Mouse (Mus musculus) heart, postnatal 14 days (tissue): ENCODE results near the gene Gtf2i. TPM values are rescaled to one million over a fixed set of nuclear protein-coding genes. Genes with fewer than 3 reads are reported as not detected.

Experiments used
- DNase-seq, 2 experiments: peaks; one replicate each; pipeline ENCODE4 v3.0.0; 2021 to 2022
- intact Hi-C: fragments of 180-260 bp; cut with DNase I; formaldehyde crosslinking; loops from one replicate; pipeline ENCODE4 v1.15.1; 2025
- total RNA-seq, 2 experiments: library from RNA; stranded (reverse); gene quantifications; 2 replicates each; pipeline ENCODE4 v1.2.3; 2021

The Gtf2i gene
- total RNA-seq, 2 experiments from 2014 or later = 188 to 204 TPM

DNA sequence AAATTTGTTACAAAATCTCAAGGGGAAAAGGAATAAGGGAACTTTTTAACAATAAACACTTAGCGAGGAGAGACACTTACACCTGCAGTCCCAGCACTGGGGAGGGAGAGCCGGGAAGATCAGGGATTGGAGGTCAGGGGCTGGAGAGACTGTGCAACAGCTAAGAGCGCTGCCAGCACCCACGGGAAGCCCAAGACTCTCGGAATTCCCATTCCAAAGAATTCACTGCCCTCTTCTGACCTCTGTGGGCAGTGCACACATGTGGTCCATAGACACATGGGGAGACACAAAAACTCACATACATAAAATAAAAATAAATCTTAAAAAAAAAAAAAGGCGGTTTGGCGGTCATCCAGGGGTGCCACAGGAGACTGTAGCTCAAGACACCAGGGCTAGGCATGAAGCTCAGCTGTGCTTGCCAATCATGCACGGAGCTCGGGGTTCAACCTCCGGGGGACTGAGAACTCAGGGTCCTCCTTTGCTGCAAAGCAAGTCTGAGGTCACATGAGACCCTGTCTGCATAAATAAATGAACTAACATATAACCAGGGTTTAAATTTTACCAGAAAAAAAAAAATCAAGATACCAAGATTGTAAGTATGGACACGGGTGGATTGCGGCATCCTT, 24.5 kb downstream of the Gtf2i start:
- DNase-seq = no peak
- intact Hi-C loops = no loop called here

DNA sequence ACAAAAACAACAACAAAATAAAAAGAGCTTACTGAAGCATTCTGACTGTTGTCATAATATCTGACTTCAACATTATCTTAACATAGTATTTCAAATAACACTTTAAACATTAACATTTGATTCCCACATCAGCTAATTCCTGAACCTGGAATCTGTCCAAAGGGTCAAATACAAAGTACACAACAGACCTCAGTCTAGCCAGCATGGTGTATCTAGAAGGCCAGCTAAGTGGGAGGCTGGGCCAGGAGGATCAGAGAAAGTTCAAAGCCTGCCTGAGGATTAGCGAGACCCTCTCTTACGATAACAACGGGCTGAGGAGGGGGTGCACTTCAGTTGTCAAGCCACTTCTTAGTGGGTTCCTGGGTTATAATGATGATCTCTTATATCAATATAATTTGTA, 26.5 kb downstream of the Gtf2i start:
- intact Hi-C loops = no loop called here
- DNase-seq = no peak

DNA sequence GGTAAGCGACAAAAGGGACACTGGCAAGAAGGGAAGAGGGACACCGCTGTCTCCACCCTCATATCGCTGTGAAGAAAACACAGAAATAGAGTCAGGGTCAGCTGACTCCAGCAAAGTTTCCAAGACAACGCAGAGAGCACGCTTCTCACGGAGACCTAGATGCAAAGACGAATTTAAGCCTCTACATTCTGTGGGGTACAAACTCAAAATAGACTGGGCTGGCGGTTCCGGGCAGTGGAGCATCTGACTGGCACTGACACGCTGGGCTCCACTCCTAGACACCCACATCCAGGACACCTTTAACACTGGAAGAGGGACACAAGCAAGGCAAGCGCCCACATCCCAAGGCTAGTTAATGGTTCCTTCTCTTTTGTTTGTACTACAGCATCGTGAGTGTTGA, 29.6 kb downstream of the Gtf2i start:
- DNase-seq = no peak
- intact Hi-C loops = no loop called here

DNA sequence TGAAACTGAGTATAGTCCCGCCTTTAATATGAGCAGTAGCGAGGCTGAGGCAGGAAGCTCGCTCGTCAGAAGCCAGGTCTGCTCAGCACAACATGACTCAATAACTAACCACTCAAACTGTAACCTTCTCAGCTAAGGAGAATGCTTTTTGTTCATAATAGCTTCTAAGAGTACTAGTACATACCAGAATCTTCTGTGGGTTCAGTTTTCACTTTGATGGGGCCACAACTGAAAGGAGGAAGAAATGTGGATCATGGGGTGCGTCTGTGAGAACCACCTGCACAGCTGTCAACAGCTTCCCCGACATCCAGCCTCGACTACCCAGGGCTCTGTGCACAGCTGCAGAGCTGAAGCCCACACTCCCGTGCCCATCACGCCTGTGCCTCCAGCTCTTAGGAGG, 32.0 kb downstream of the Gtf2i start:
- no peak for DNase-seq
- intact Hi-C loops = no loop called here

DNA sequence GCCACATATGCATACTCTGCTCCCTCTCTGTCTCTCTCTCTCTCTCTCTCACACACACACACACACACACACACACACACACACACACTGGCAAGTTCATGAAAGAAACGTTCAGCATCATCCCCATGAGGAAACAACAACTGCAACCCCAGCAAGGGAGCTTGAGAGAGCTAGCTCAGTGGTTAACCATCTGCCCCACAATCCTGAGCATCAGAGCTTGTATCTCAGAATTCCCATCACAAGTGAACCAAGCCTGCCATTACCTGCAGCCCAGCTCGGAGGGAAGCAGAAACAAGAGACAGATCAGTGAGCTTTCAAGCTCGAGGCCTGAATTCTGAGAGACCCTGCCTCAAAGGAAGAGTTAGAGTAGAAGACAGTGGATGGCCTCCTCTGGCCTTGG, 32.5 kb downstream of the Gtf2i start:
- no peak for DNase-seq
- intact Hi-C loops = no loop called here

DNA sequence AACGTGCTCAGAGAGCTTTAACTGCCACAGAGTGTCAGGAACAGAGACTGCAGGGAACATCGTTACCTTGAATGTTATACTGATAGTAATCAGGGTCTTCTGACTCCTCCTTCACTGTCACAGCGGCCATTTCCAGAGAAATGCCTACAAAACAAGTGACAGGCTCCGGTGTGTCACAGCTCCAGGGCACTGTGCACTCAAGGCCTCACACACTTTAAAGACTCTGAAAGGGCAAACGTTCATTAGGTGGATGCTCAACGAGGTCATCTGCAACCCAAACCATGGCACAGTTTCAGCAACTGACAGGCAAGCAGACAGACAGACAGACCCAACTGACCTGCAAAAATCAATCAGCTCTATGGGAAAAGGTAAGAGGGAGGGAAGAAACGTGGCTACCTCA, 35.2 kb downstream of the Gtf2i start:
- intact Hi-C loops = loop anchor here (5.0 kb wide), 1 partner anchor 33 kb away; the partner anchor contains the start of gene Gtf2i
- no peak for DNase-seq

DNA sequence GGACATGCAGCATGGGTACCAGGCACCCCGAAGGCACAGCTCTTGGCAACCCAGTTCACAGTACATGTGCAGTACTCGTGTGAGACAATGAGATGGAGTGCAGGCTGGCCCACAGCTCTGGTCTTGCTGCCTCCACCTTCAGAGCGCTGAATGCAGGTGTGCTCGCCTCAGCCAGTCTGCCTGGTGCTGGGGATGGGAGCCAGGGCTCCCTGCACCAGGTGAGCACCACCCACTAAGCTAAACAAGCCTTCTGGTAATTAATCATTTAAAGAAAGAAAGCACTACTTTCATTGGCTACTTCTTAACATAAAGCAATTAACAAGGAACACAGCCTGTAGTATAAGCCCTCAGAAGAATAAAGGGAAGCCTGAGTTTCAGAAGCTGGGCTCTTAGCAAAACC, 37.5 kb downstream of the Gtf2i start:
- intact Hi-C loops = loop anchor here (5.0 kb wide), 1 partner anchor 35 kb away; the partner anchor contains the start of gene Gtf2i
- DNase-seq = no peak

DNA sequence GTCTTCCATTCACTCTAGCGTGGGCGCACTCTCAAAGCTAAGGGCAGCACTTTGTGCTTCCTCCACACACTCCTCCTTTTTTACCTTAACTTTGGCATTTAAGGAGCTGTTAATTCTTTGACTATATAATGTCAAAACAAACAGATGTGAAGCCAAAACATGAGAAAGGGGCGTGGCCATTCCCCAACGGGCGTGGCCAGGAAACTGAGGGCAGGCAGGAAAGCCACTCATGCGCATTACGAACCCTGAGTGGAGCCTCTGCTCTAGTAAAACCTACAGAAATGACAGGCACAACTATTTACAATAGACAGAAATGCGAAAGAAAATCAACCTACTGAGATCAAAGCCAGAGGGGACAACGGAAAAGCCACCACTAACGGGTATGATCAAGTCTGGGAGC, 39.0 kb downstream of the Gtf2i start:
- intact Hi-C loops = loop anchor here (5.0 kb wide), 1 partner anchor 37 kb away; the partner anchor contains the start of gene Gtf2i
- no peak for DNase-seq

DNA sequence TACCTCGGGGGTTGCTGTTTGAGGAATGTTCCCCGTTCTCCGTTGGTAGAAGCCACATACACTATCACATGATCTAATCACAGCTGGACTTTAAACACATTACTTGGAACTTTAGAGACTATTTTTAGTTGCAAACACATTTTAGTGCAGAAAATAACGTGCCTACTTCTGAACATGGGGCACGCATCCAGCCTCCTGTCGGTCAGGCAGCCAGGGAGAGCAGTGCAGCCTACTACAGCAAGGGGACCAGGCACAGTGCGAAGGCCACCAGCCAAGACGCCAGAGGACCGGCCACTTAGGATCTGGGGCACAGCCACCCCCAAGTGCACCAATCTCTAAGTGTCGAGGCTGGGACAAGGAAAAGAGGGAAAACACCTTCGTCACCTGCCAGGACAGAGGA, 39.5 kb downstream of the Gtf2i start:
- DNase-seq = peak; percentile 26 to 35
- intact Hi-C loops = loop anchor here (5.0 kb wide), 1 partner anchor 37 kb away; the partner anchor contains the start of gene Gtf2i

DNA sequence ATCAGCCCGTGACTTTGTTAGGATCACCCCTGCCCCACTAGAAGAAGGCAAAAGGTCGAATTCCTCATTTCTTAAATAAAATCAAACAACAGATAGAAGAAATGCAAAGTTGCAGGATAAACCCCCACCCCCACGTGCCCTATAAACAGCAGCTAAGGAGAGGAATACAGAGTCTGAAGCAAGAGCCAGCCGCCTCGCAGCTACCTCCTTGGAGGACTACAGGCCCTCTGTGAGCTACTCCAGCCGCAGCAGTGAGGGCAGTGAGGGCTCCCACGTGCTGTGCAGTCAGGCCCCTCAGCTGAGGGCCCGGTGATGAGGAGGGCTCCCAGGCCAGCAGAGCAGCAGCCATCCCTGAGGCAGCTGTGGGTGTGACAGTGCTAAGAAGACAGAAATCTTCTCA, 40.8 kb downstream of the Gtf2i start:
- intact Hi-C loops = loop anchor here (5.0 kb wide), 1 partner anchor 69 kb away; no protein-coding TSS in a partner anchor
- DNase-seq = no peak

DNA sequence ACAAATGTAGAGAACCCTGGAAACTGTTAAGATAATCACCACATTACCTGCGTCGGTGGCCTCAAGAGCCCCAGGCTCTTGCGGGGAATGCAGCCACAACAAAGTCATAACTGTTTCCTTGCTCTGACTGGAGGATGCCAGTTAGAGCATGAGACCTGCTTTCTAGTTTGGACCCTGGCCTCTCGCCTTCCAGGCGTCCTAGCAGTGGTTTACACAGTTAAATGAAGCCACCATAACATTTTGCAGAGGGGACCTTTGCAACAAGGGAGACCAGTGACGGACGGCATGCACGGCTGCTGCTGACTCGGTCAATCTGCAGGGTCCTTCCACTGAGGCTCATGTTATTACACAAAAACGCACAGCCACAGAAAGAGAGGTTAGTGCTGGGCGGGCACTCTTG, 41.8 kb downstream of the Gtf2i start:
- intact Hi-C loops = loop anchor here (5.0 kb wide), 1 partner anchor 70 kb away; no protein-coding TSS in a partner anchor
- DNase-seq = no peak

DNA sequence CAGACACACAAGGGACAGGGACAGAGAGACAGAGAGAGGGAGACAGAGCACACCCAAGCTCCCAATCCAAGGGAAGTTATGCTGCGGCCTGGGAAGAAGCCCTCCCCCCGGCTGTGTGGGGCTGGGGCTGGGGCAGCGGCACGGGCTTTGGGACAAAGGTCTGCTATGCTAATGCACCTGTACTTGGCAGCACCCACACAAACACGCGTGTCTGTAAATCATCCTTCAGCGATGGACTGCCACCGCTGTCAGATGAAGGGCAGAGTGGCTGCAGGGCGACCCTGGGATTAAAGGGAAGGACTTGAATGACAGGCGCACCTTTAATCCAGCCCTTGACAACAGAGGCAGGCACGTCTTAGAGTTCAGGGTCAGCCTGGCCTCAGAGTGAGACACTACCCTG, 43.1 kb downstream of the Gtf2i start:
- no peak for DNase-seq
- intact Hi-C loops = loop anchor here (5.0 kb wide), 1 partner anchor 71 kb away; no protein-coding TSS in a partner anchor

DNA sequence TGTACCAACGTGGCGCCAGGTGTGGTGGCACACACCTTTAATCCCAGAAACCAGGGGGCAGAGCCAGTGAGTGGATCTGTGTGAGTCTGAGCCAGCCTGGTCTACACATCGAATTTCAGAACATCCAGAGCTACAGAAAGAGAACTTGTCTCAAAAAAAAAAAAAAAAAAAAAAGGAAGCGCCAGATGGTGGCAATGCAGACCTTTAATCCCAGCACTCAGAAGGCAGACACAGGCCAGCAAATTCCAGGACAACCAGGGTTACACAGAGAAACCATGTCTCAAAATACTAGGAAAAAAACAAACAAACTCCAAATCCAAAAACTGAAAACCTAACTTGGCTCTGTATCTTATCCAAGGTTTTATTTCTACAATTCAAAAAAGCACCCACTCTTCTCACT, 44.0 kb downstream of the Gtf2i start:
- no peak for DNase-seq
- intact Hi-C loops = loop anchor here (5.0 kb wide), 1 partner anchor 72 kb away; no protein-coding TSS in a partner anchor

DNA sequence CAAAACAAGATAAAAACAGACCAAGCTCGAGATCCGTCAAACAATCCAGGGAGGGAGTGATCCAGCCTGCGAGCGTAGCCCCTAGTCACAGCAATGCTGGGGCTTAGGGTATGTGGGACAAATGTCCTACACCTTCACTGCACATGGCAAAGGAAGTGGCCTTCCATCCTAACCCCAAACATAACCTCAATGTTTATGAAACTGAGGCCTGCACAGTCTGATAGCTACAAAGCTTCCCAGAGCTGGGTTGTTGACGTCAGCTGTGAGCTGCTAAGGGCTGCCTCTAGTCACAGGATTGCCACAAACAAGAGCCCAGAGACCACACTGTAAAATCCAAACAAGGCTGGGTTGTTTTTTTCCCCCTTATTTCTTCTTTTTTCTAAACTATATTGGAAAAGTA, 44.8 kb downstream of the Gtf2i start:
- intact Hi-C loops = loop anchor here (5.0 kb wide), 1 partner anchor 73 kb away; no protein-coding TSS in a partner anchor

DNA sequence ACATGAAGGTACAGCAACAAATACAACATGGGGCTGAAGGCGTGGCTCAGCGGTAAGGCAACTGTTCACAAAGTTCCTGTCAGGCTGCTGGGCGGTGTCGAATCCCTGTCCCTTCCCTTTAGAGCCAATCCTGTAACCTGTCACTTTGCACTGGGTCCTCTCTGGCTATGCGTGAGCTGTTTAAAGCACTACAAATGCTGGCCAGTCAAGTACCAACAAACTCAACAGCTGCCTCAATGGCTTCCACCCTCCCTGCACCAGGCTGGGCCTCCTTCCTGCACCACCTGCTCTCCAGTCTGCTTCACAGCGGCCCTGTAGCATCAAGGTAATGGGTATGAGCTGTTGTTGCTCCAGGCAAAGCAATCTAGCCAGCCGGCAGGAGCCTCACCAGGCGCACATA, 45.8 kb downstream of the Gtf2i start:
- intact Hi-C loops = no loop called here
- no peak for DNase-seq

More for the DNA sequence above, 44.8 kb downstream of the Gtf2i start:
- no peak for DNase-seq

DNA sequence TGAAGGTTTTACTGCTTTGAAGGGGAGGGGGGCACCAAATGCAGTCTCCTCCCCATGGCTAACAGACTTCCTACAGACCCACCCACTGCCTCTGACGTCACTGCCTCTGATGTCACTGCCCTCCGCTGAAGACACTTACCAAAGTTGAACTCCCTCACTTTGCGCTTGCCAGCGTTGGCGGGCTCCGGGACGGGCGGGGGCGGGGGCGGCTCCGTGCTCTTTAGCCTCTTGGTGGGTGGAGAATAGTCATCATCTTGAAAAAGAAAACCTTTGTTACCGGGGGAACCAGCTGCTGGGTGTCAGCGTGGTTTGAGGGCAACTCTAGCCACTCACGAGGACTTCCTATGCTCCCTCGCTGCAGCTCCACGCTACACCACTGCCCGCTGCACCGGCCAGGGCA, 48.2 kb downstream of the Gtf2i start:
- intact Hi-C loops = no loop called here
- DNase-seq = peak; percentile 15 to 17

DNA sequence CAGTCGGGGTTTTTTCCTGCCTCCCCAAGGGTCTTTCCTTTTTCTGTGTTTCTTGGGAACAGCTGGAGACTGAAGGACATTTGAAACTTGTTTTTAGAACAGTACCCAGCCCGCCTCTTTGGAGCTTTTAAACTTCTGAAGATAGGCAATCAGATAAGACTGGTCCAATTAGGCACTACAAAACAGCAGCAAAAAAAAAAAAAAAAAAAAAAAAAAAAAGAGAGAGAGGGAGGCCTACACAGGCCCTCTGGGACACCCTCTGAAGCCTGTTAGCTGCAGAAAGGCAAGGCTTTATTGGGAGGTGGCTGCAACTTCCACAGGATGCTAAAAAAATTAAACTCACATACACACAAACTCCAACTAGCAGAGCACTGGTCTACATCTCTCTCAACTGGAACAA, 48.7 kb downstream of the Gtf2i start:
- no peak for DNase-seq
- intact Hi-C loops = no loop called here

DNA sequence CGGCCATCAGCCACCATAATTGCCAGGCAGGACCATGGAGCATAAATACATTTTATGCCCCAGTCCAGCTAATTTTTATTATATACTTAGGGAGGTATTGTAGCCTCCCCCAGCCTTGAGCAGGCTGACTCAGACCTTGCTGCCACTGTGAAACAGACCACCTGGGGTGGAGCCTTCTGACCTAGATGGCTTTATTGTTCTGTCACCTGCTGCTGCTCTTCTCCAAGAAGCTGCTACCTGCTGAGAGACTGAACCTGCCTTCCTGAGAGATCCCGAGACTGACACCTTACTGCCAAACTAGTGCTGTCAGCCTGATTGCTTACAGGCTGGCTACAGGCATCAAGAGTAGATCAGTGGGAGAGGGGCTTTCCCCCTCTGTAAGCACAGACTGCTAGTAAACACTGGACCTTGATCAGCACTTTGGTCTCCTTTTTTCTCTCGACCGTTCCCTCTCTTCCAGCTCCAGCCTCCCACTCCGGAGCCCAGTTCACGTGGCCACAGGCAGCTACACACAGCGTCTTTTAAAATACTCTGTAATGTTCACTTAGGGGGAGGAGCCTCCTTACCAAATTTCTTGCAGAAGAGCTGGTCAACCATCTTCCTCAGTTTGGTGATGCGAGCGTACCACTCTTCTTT, 54.4 kb downstream of the Gtf2i start:
- intact Hi-C loops = no loop called here
- no peak for DNase-seq

DNA sequence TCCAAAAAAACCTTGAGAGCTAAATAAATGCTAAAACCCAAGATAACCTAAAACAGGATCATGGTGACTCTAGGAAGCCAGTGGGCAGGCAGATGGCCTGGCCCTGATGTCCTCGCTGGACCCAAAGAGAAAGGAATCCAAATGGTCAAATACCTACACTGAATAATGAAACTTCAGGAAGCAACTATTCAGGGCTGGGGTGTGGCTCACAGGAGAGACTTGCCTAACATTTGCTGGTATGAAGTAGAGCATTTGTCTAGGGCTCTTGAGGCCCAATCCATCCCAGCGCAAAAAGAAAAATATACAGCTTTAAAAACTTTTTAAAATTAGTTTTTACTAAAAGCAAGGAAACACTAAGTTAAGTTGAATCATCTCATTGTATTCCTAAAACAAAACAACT, 55.6 kb downstream of the Gtf2i start:
- intact Hi-C loops = no loop called here
- DNase-seq = no peak

DNA sequence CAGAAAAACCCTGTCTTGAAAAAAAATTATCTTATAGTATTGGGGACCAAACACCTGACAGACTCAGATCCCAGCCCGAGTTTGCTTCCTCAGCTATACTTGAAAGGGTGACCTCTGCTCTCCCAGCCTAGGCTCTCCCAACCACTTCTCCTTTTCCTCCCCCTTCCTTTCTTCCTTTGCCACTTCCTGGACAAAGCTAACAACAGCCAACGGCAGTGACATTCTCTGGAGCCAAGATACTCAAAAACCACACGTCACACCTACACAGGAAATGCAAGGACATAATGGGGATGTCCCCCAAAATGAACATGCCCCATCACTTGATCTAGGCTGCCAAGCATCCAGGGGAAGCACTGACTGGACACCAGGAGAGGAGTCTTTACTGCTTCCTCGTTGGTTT, 56.2 kb downstream of the Gtf2i start:
- DNase-seq = no peak
- intact Hi-C loops = no loop called here

DNA sequence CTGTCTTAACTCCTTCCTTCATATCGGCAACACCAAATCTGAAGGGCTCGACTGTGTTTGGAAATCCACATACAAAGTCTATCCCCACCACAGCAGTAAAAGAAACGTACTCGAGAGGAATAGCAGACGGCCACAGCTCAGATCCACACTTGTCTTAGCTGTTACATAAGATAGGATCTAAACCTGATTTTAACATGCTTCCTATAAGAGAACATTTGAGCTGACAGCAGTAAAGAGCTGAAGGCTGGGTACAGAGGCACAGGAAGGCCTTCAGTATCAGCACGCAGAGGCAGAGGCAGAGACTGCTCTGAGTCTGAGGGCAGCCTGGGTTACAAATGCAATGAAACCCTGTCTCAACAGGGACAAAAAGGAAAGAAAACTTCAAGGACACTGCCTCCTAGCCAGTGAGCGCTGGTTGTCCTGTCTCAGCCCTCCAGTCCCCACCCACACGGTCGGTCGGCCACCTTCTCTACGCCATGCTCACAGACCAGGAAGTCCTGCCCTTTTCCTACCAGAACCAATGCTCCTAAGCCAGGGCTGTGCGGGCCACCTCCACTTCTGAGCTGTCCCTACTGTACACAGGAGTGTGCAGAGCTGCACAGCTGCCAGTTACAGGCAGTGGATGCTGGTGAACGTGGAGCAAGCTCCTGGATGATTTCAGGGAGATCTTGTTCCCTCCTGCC, 57.1 kb downstream of the Gtf2i start:
- intact Hi-C loops = no loop called here

More for the DNA sequence above, 57.1 kb downstream of the Gtf2i start:
- no peak for DNase-seq
